ENCODE assay signal across 10 mouse cellular contexts in the genomic region with DNA sequence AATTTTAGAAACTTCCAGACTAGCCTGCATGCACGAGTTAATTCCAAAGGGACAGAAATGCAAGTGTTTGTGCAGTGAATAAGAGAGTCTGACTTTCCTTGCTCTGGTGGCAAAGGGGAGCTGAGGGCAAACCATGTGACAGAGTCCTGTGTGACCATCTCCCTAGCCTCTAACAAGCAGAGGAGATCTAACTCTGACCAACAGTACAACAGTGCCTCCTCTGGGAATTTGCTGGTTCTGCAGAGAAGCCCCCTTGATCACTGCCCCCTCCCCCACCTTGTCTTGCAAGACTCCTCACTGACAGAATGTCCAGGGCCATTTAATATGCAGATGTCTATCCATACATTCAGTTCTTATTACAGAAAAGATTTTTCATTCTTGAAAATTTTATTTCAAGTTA. TPM values are rescaled to one million over a fixed set of nuclear protein-coding genes. Genes with fewer than 3 reads are reported as not detected.
DNase-seq lines count a peak whose midpoint lies in the region; ATAC-seq lines count a peak whose summit lies in the region.
"Had no signal": no experiment of that assay in that cellular context is flagged by ENCODE, and none has a peak within 500 bp of the region (broad histone marks: within the 10 kb centered on the region; RNA-seq: fewer than 3 reads in every experiment).

No protein-coding gene starts in this region.

- peaks cover 6% of the 10 kb centered on the region; the same call in 1 of the 2 replicates for H3K27me3 ChIP-seq in embryonic facial prominence, embryonic 11.5 days (ENCODE audit: control insufficient read depth, insufficient read depth, low read length)

- H3K27ac ChIP-seq in embryonic facial prominence, embryonic 11.5 days (replicated peaks; ENCODE audit: low read depth, low read length), result no peak overlapping the region
- H3K27ac ChIP-seq: heart, embryonic 15.5 days; liver, embryonic 14.5 days had no signal

- no peaks in the 10 kb centered on the region for H3K36me3 ChIP-seq in embryonic facial prominence, embryonic 11.5 days (replicated peaks; ENCODE audit: control insufficient read depth, insufficient read depth, low read depth, low read length)
- H3K36me3 ChIP-seq: heart, embryonic 15.5 days had no signal

- H3K4me3 ChIP-seq in embryonic facial prominence, embryonic 11.5 days (ENCODE audit: low read depth, low read length), result no peak overlapping the region
- H3K4me3 ChIP-seq: heart, embryonic 15.5 days had no signal

- no peak overlapping the region for H3K9ac ChIP-seq in embryonic facial prominence, embryonic 11.5 days (replicated peaks; ENCODE audit: low read length)
- H3K9ac ChIP-seq: heart, embryonic 15.5 days; liver, embryonic 14.5 days had no signal

- intact Hi-C loops in left cerebral cortex, postnatal 4 days (cut with DNase I), result no loop called here

- H3K9me3 ChIP-seq in embryonic facial prominence, embryonic 11.5 days (replicated peaks; ENCODE audit: control insufficient read depth, low read length), result no peaks in the 10 kb centered on the region
- H3K9me3 ChIP-seq: heart, embryonic 15.5 days had no signal

- WGBS in embryonic facial prominence, embryonic 11.5 days, result 9% methylated on average over 1 of the region's 1 CpGs

- ATAC-seq in embryonic facial prominence, embryonic 11.5 days (replicated peaks; ENCODE audit: insufficient number of reproducible peaks, low FRiP score, low TSS enrichment, low read depth), result 0 out of 2 replicates have a peak, but pooled peaks have one; percentile 39
- ATAC-seq in megakaryocyte-erythroid progenitor cell, adult 5-6 weeks (replicated peaks; ENCODE audit: low FRiP score, low TSS enrichment, poor library complexity, severe bottlenecking), result no peak

- H3K4me1 ChIP-seq in embryonic facial prominence, embryonic 11.5 days (ENCODE audit: control insufficient read depth, insufficient read depth, low read length), result no peaks in the 10 kb centered on the region

- peak; percentile 48 for DNase-seq in 3134 (ENCODE audit: extremely low read depth, insufficient read length, low spot score)
- DNase-seq in R1 (ENCODE audit: low read depth, low spot score), result peak; percentile 67
- peak; percentile 72 for DNase-seq in embryonic facial prominence, embryonic 11.5 days (ENCODE audit: low spot score)
- DNase-seq in left cerebral cortex, postnatal 4 days, result peak; percentile 84
- no peak for DNase-seq in spleen, postnatal 14 days (ENCODE audit: low spot score in 2 of 2)
- DNase-seq in adipocyte (ENCODE audit: low spot score), result no peak
- DNase-seq in urinary bladder, postnatal 4 days (ENCODE audit: low spot score in 2 of 2), result no peak

- H3K4me2 ChIP-seq in embryonic facial prominence, embryonic 11.5 days (ENCODE audit: low read depth, low read length), result no peak overlapping the region
- H3K4me2 ChIP-seq: heart, embryonic 15.5 days had no signal

RNA-seq across cellular contexts. Expression of a gene that starts 3.2 kb away (rescaled TPM):
- polyA plus RNA-seq in embryonic facial prominence, embryonic 11.5 days (2014; fragmentation: Nextera tagmentation; extraction: Ambion mirVana), result 0.99 and 1.7 TPM in 2 replicates
- total RNA-seq in left cerebral cortex, postnatal 4 days (2021), result 10 to 100 TPM; 18.2 to 19.2 TPM
- total RNA-seq in megakaryocyte-erythroid progenitor cell, adult 5-6 weeks (2014; fragmentation: Nextera tagmentation), result not detected in 2 replicates
- not detected in 2 replicates for total RNA-seq in megakaryocyte-erythroid progenitor cell, adult 5-6 weeks (2017)
- polyA plus RNA-seq: heart, embryonic 15.5 days had no signal

Comparison
In these comparisons a context has a peak if more than half of its experiments do, and no peak if none do; other contexts are left out.
1. DNase-seq: peak in 3134 (single experiment), R1 (single experiment), embryonic facial prominence, embryonic 11.5 days (single experiment) and left cerebral cortex, postnatal 4 days (single experiment); none in spleen, postnatal 14 days (0 of 2), adipocyte (single experiment) and urinary bladder, postnatal 4 days (0 of 2).
2. RNA of a gene that starts 3.2 kb away (total RNA-seq): 18.2 to 19.2 TPM in left cerebral cortex, postnatal 4 days; not detected in megakaryocyte-erythroid progenitor cell, adult 5-6 weeks; every median in the first group is over 10 times any median in the second.